Mouse (Mus musculus): ENCODE measurements at regions not wholly inside any gene's neighbourhood (a gene's known extent, or its start where the extent isn't known, plus 50 kb on each side); places are given as distances from the start of the nearest gene placed in this dataset.

DNA sequence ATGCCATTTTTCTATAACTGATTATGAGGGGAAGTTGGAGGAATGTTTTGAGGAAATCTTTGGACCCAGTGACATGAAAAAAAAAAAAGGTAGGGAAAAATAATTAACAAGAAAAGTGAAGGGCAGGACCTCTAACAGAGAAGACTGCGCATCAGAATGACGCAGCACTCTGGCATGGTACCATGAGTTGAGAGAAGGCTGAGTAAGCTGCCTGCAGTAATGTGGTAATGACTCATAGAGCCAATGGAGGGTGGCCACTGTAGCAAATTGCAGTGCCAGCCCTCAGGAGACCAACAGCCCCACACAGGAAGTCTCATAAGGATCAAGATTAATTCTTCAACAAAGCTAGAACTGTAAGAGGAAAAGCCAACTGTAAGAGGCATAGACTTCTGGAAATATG lies 134.3 kb upstream of the Rag2 start:
- WGBS: 100% methylated on average over 2 of the region's 2 CpGs
- Histone ChIP-seq H3K4me2 (ENCODE audit: low read length) (no peak overlapping the region), H3K36me3 (ENCODE audit: control insufficient read depth, insufficient read depth, low read length) (no peaks in the 10 kb centered on the region), H3K9me3 (replicated peaks; ENCODE audit: control insufficient read depth, low read length, poor library complexity, severe bottlenecking) (no peaks in the 10 kb centered on the region), H3K27me3 (ENCODE audit: control insufficient read depth, insufficient read depth, low read depth, low read length) (no peaks in the 10 kb centered on the region), H3K4me1 (ENCODE audit: control insufficient read depth, insufficient read depth, low read length) (no peaks in the 10 kb centered on the region), H3K9ac (ENCODE audit: low read depth, low read length) (no peak overlapping the region), H3K27ac (ENCODE audit: low read length) (no peak overlapping the region), H3K4me3 (ENCODE audit: low read depth, low read length) (no peak overlapping the region)
- ATAC-seq: no peak

DNA sequence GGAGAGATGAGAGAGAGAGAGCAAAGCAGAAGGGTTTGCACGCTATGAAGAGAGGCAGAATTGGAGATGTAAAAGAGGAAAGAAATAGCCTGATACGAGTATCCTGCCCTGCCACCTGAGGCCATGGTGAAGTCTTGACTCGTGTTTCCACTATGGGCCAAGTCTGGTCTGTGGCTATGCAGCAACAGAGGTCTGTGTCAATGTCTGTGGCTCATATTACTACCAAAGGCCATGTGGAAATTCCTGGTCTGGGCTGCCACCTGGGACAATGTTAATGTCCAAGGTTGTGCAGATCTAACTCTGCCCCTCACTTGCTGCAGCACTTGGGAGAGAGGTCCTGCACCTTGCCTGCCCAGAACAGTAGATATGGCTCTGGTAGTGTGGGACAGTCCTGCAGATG lies 132.8 kb upstream of the Rag2 start:
- no peaks in the 10 kb centered on the region for H3K4me1 ChIP-seq (ENCODE audit: control insufficient read depth, insufficient read depth, low read length)
- 92% methylated on average over 3 of the region's 3 CpGs for WGBS
- H3K27ac ChIP-seq (ENCODE audit: low read length): no peak overlapping the region
- no peaks in the 10 kb centered on the region for H3K9me3 ChIP-seq (replicated peaks; ENCODE audit: control insufficient read depth, low read length, poor library complexity, severe bottlenecking)
- no peak for ATAC-seq
- no peaks in the 10 kb centered on the region for H3K27me3 ChIP-seq (ENCODE audit: control insufficient read depth, insufficient read depth, low read depth, low read length)
- no peaks in the 10 kb centered on the region for H3K36me3 ChIP-seq (ENCODE audit: control insufficient read depth, insufficient read depth, low read length)
- no peak overlapping the region for H3K4me2 ChIP-seq (ENCODE audit: low read length)
- no peak overlapping the region for H3K9ac ChIP-seq (ENCODE audit: low read depth, low read length)
- no peak overlapping the region for H3K4me3 ChIP-seq (ENCODE audit: low read depth, low read length)

DNA sequence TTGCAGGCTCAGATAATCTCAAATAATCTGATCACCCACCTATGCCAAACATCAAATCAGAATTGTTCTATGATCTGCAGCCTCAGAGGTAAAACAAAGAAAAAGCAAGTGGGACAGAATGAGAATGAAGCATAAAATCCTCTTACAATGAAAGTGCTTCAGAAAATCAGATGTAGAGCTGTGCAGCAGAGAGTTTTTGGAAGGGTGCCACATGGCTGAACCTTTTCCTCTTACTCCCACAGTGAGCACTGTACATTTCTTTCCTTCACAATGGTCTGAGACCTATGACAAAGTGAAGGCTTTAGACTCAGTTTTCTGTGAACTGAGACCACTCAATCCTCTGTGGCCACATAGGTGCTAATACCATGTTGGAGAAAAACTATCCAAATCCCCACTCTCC lies 116.4 kb upstream of the Rag2 start:
- H3K4me2 ChIP-seq (ENCODE audit: low read length): no peak overlapping the region
- no peak overlapping the region for H3K27ac ChIP-seq (ENCODE audit: low read length)
- H3K27me3 ChIP-seq (ENCODE audit: control insufficient read depth, insufficient read depth, low read depth, low read length): no peaks in the 10 kb centered on the region
- H3K9ac ChIP-seq (ENCODE audit: low read depth, low read length): no peak overlapping the region
- H3K4me1 ChIP-seq (ENCODE audit: control insufficient read depth, insufficient read depth, low read length): no peaks in the 10 kb centered on the region
- no peaks in the 10 kb centered on the region for H3K36me3 ChIP-seq (ENCODE audit: control insufficient read depth, insufficient read depth, low read length)
- H3K4me3 ChIP-seq (ENCODE audit: low read depth, low read length): no peak overlapping the region
- no peak for ATAC-seq
- no peaks in the 10 kb centered on the region for H3K9me3 ChIP-seq (replicated peaks; ENCODE audit: control insufficient read depth, low read length, poor library complexity, severe bottlenecking)
